Mouse (Mus musculus): ENCODE measurements around the gene Ehbp1l1. TPM values are rescaled to one million over a fixed set of nuclear protein-coding genes. Genes with fewer than 3 reads are reported as not detected.

The Ehbp1l1 gene
- polyA plus RNA-seq, 1 experiment from 2014 or later, result 110 TPM

GRCm38 (mm10) chr19:5721233-5721632 is 4.9 kb downstream of the Ehbp1l1 start:
- Histone ChIP-seq H3K27me3 (no peaks in the 10 kb centered on the region), H3K4me3 (replicated peaks) (0 out of 2 replicates have a peak overlapping the region, but pooled peaks have one; percentile 3), H3K36me3 (replicated peaks) (peaks cover 81% of the 10 kb centered on the region), H3K4me2 (peak overlapping the region; percentile 96), H3K4me1 (replicated peaks) (peaks cover 87% of the 10 kb centered on the region), H3K9ac (peak overlapping the region; percentile 15; the same call in 1 of the 2 replicates), H3K27ac (replicated peaks) (peak overlapping the region; percentile 98), H3K9me3 (replicated peaks) (no peaks in the 10 kb centered on the region)
- ATAC-seq (ENCODE audit: insufficient read depth), result no peak
- WGBS (ENCODE audit: insufficient replicate concordance), result 92% methylated on average over 6 of the region's 6 CpGs

- H3K36me3 ChIP-seq (replicated peaks), result peaks cover 100% of the 10 kb centered on the region
- no peaks in the 10 kb centered on the region for H3K9me3 ChIP-seq (replicated peaks)
- H3K27ac ChIP-seq (replicated peaks), result no peak overlapping the region
- H3K27me3 ChIP-seq, result no peaks in the 10 kb centered on the region
- no peak for ATAC-seq (ENCODE audit: insufficient read depth)
- peak overlapping the region; percentile 4; the same call in 1 of the 2 replicates for H3K4me2 ChIP-seq
- 78% methylated on average over 10 of the region's 10 CpGs for WGBS (ENCODE audit: insufficient replicate concordance)
- H3K9ac ChIP-seq, result no peak overlapping the region
- H3K4me1 ChIP-seq (replicated peaks), result peaks cover 97% of the 10 kb centered on the region
- H3K4me3 ChIP-seq (replicated peaks), result no peak overlapping the region
Observed at GRCm38 (mm10) chr19:5716955-5717354, 9.2 kb downstream of the Ehbp1l1 start.

- Histone ChIP-seq H3K4me1 (replicated peaks) (peaks cover 97% of the 10 kb centered on the region), H3K27ac (replicated peaks) (peak overlapping the region; percentile 31), H3K36me3 (replicated peaks) (peaks cover 100% of the 10 kb centered on the region), H3K4me2 (peak overlapping the region; percentile 36), H3K27me3 (no peaks in the 10 kb centered on the region), H3K9me3 (replicated peaks) (no peaks in the 10 kb centered on the region), H3K4me3 (replicated peaks) (peak overlapping the region; percentile 7; the same call in 1 of the 2 replicates), H3K9ac (no peak overlapping the region)
- 74% methylated on average over 43 of the region's 43 CpGs for WGBS (ENCODE audit: insufficient replicate concordance)
- peak; percentile 33 for ATAC-seq (ENCODE audit: insufficient read depth)
Observed at GRCm38 (mm10) chr19:5715793-5716688, 10.1 kb downstream of the Ehbp1l1 start.

- peak overlapping the region; percentile 31 for H3K27ac ChIP-seq (replicated peaks)
- H3K4me3 ChIP-seq (replicated peaks), result peak overlapping the region; percentile 6; the same call in 1 of the 2 replicates
- WGBS (ENCODE audit: insufficient replicate concordance), result 17% methylated on average over 2 of the region's 2 CpGs
- H3K27me3 ChIP-seq, result no peaks in the 10 kb centered on the region
- peak; percentile 52 for ATAC-seq (ENCODE audit: insufficient read depth)
- peaks cover 77% of the 10 kb centered on the region for H3K4me1 ChIP-seq (replicated peaks)
- peak overlapping the region; percentile 38 for H3K4me2 ChIP-seq
- H3K9me3 ChIP-seq (replicated peaks), result no peaks in the 10 kb centered on the region
- peaks cover 99% of the 10 kb centered on the region for H3K36me3 ChIP-seq (replicated peaks)
- H3K9ac ChIP-seq, result peak overlapping the region; percentile 0; the same call in 1 of the 2 replicates
Observed at GRCm38 (mm10) chr19:5713730-5714129, 12.4 kb downstream of the Ehbp1l1 start.

DNA sequence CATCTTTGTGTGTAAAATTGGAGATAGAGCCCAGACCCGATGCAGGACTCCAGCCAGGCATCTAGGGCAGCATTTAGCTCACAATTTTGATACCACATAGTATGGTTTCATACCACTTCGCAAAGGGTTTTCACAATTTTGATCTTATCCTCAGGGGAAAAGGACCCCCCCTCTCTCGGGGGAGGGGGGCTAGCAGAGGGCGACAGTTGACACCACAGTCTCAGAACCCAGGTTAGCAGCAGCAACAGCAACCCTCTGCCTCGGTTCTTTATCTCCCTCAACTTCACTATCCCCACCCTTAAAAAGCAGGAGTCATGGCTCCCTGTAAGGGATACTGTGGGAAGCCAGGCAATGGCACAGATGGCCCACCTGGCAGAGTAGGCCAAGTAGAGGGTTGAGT is 12.9 kb downstream of the Ehbp1l1 start:
- Histone ChIP-seq H3K36me3 (replicated peaks) (peaks cover 99% of the 10 kb centered on the region), H3K27ac (replicated peaks) (peak overlapping the region; percentile 31), H3K9ac (0 out of 2 replicates have a peak overlapping the region, but pooled peaks have one; percentile 0), H3K4me2 (peak overlapping the region; percentile 38), H3K4me1 (replicated peaks) (peaks cover 73% of the 10 kb centered on the region), H3K4me3 (replicated peaks) (peak overlapping the region; percentile 6; the same call in 1 of the 2 replicates), H3K27me3 (no peaks in the 10 kb centered on the region), H3K9me3 (replicated peaks) (no peaks in the 10 kb centered on the region)
- 57% methylated on average over 5 of the region's 5 CpGs for WGBS (ENCODE audit: insufficient replicate concordance)
- no peak for ATAC-seq (ENCODE audit: insufficient read depth)

- no peaks in the 10 kb centered on the region for H3K27me3 ChIP-seq
- H3K9ac ChIP-seq, result no peak overlapping the region
- no peaks in the 10 kb centered on the region for H3K9me3 ChIP-seq (replicated peaks)
- H3K4me3 ChIP-seq (replicated peaks), result no peak overlapping the region
- H3K4me2 ChIP-seq, result no peak overlapping the region
- peaks cover 99% of the 10 kb centered on the region for H3K36me3 ChIP-seq (replicated peaks)
- 76% methylated on average over 14 of the region's 14 CpGs for WGBS (ENCODE audit: insufficient replicate concordance)
- peaks cover 63% of the 10 kb centered on the region for H3K4me1 ChIP-seq (replicated peaks)
- peak overlapping the region; percentile 31 for H3K27ac ChIP-seq (replicated peaks)
- 0 out of 2 replicates have a peak, but pooled peaks have one; percentile 6 for ATAC-seq (ENCODE audit: insufficient read depth)
Observed at GRCm38 (mm10) chr19:5711907-5712460, 14.1 kb downstream of the Ehbp1l1 start.

- Histone ChIP-seq H3K36me3 (replicated peaks) (peaks cover 99% of the 10 kb centered on the region), H3K4me1 (replicated peaks) (peaks cover 62% of the 10 kb centered on the region)
Observed at GRCm38 (mm10) chr19:5711218-5711617, 14.9 kb downstream of the Ehbp1l1 start.

GRCm38 (mm10) chr19:5710581-5710980 is 15.5 kb downstream of the Ehbp1l1 start:
- 0 out of 2 replicates have a peak overlapping the region, but pooled peaks have one; percentile 6 for H3K27ac ChIP-seq (replicated peaks)
- H3K4me1 ChIP-seq (replicated peaks), result peaks cover 62% of the 10 kb centered on the region
- H3K4me3 ChIP-seq (replicated peaks), result no peak overlapping the region
- H3K9me3 ChIP-seq (replicated peaks), result no peaks in the 10 kb centered on the region
- peaks cover 97% of the 10 kb centered on the region for H3K36me3 ChIP-seq (replicated peaks)
- no peaks in the 10 kb centered on the region for H3K27me3 ChIP-seq
- H3K9ac ChIP-seq, result no peak overlapping the region
- no peak overlapping the region for H3K4me2 ChIP-seq
- no peak for ATAC-seq (ENCODE audit: insufficient read depth)
- WGBS (ENCODE audit: insufficient replicate concordance), result 94% methylated on average over 8 of the region's 8 CpGs

More at GRCm38 (mm10) chr19:5711218-5711617, 14.9 kb downstream of the Ehbp1l1 start:
- no peaks in the 10 kb centered on the region for H3K9me3 ChIP-seq (replicated peaks)
- ATAC-seq (ENCODE audit: insufficient read depth), result no peak
- H3K4me2 ChIP-seq, result no peak overlapping the region
- 0 out of 2 replicates have a peak overlapping the region, but pooled peaks have one; percentile 6 for H3K27ac ChIP-seq (replicated peaks)
- WGBS (ENCODE audit: insufficient replicate concordance), result 45% methylated on average over 3 of the region's 3 CpGs
- no peaks in the 10 kb centered on the region for H3K27me3 ChIP-seq
- no peak overlapping the region for H3K4me3 ChIP-seq (replicated peaks)
- no peak overlapping the region for H3K9ac ChIP-seq

DNA sequence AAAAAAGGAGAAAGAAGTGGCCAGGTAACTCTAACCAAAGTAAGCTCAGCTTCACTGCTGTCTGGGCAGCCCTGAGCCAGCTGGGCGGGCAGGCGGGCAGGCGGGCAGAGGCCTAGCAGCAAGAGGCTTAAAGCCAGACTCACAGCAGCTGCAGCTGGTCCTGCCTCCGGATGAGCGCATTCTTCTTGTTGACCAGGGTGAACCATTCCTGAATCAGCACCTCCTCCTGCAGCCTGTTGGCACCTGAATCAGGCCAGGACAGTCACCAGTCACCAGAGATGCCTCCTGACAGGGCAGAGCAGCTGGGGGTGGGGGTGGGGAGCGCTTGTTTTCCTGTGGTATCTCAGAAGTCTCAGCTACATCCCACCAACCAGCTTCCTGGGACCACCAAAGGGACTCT is 16.0 kb downstream of the Ehbp1l1 start:
- H3K36me3 ChIP-seq (replicated peaks), result peaks cover 92% of the 10 kb centered on the region
- no peaks in the 10 kb centered on the region for H3K27me3 ChIP-seq
- no peak overlapping the region for H3K4me2 ChIP-seq
- peaks cover 62% of the 10 kb centered on the region for H3K4me1 ChIP-seq (replicated peaks)
- H3K27ac ChIP-seq (replicated peaks), result no peak overlapping the region
- ATAC-seq (ENCODE audit: insufficient read depth), result no peak
- no peak overlapping the region for H3K4me3 ChIP-seq (replicated peaks)
- 94% methylated on average over 6 of the region's 6 CpGs for WGBS (ENCODE audit: insufficient replicate concordance)
- H3K9ac ChIP-seq, result no peak overlapping the region
- H3K9me3 ChIP-seq (replicated peaks), result no peaks in the 10 kb centered on the region

DNA sequence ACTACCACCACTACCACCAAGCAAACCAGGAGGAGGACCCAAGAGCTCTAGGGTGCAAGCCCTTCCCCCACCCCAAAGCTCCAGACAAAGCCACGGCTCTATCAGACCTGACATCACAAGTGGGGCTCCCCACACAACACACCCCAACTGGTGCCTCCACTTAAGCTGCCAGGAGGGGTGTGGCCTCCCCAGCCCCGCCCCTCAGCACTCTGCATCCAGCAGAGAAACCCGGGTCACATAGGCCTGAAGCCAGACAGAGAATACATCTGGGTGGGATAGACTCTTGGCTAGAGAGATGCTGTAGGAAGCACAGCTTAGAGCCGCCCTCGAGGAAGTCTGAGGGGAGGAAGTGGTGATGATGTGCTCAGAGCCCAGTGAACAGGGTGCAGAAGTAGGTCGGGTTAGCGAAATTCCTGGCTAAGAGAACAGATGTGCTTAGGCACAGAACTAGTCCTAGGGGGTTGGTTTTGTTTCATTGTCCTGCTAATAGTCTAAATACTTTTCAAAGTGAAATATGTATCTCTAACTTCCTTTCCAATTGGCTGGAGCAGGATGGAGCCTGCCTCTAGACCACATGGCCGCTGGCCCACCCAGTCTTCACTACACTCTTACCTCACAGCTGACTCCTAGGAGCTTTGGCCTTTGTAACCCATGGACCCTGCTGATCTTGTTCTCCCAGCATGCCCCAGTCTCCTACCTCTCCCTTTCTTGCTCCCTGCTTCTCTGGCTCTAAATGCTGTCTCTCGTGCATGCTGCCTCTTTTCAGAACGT is 21.1 kb downstream of the Ehbp1l1 start:
- H3K4me2 ChIP-seq, result peak overlapping the region; percentile 57

More for the DNA sequence above, 21.1 kb downstream of the Ehbp1l1 start:
- peak overlapping the region; percentile 49; the same call in 1 of the 2 replicates for H3K9ac ChIP-seq
- no peaks in the 10 kb centered on the region for H3K27me3 ChIP-seq
- peak; percentile 82 for ATAC-seq (ENCODE audit: insufficient read depth)
- WGBS (ENCODE audit: insufficient replicate concordance), result 36% methylated on average over 10 of the region's 10 CpGs
- H3K4me1 ChIP-seq (replicated peaks), result peaks cover 41% of the 10 kb centered on the region
- no peaks in the 10 kb centered on the region for H3K9me3 ChIP-seq (replicated peaks)
- H3K27ac ChIP-seq (replicated peaks), result peak overlapping the region; percentile 86
- H3K36me3 ChIP-seq (replicated peaks), result peaks cover 83% of the 10 kb centered on the region
- 0 out of 2 replicates have a peak overlapping the region, but pooled peaks have one; percentile 12 for H3K4me3 ChIP-seq (replicated peaks)

Measured in liver, embryonic 15.5 days (tissue).